Mouse (Mus musculus) CH12.LX (cell line): ENCODE data around the gene Ppp1r9b. TPM values are rescaled to one million over a fixed set of nuclear protein-coding genes. Genes with fewer than 3 reads are reported as not detected.

Source experiments
- DNase-seq: peaks from one replicate; pipeline ENCODE4 v3.0.0-alpha.2; 2013; ENCODE audit errors: extremely low read depth
- H3K27ac ChIP-seq: 2 replicates; pipeline ENCODE4 v1.5.1; 2012; ENCODE audit warnings: low read depth, mild to moderate bottlenecking, control low read depth, moderate library complexity; ENCODE audit not compliant: insufficient read depth
- H3K27me3 ChIP-seq: replicated peaks from 2 replicates; pipeline ENCODE3; 2012; ENCODE audit warnings: inconsistent platforms
- H3K36me3 ChIP-seq, 2 experiments: replicated peaks in 1 of 2; 2 replicates each; pipeline versions ENCODE3 to v1.6.1; 2012; ENCODE audit warnings: inconsistent platforms in 1 of 2, low read length in 1 of 2, mild to moderate bottlenecking in 1 of 2, mixed read lengths in 1 of 2, moderate library complexity in 1 of 2; ENCODE audit not compliant: control insufficient read depth in 1 of 2, insufficient read depth in 1 of 2
- H3K4me1 ChIP-seq, 2 experiments: 2 replicates each; pipeline ENCODE4 v1.6.1; 2012; ENCODE audit warnings: inconsistent platforms in 1 of 2, moderate library complexity in 1 of 2; ENCODE audit not compliant: insufficient read depth in 2 of 2, control insufficient read depth in 1 of 2
- H3K4me2 ChIP-seq: 2 replicates; pipeline ENCODE4 v1.6.1; 2012; ENCODE audit warnings: low read depth, mild to moderate bottlenecking, control low read depth; ENCODE audit not compliant: poor library complexity, insufficient read depth, severe bottlenecking
- H3K4me3 ChIP-seq, 3 experiments: fragments of 150-350 bp in 1 of 3; sonication (generic) in 1 of 3; replicated peaks in 1 of 3; 2 replicates each; pipeline versions ENCODE3 to v1.5.1; 2011 to 2012; ENCODE audit warnings: low read depth in 2 of 3, low read length in 2 of 3, mild to moderate bottlenecking in 2 of 3, moderate library complexity in 2 of 3, control low read depth in 1 of 3, improper control_type of control experiment in 1 of 3, inconsistent platforms in 1 of 3, mixed read lengths in 1 of 3; ENCODE audit not compliant: poor library complexity in 1 of 3
- H3K79me2 ChIP-seq: replicated peaks from 2 replicates; pipeline ENCODE4 v1.6.1; 2012; ENCODE audit warnings: mild to moderate bottlenecking, moderate library complexity; ENCODE audit not compliant: control insufficient read depth, poor library complexity, insufficient read depth, severe bottlenecking; ENCODE audit errors: extremely low read depth
- H3K9ac ChIP-seq: 2 replicates; pipeline ENCODE4 v1.6.1; 2012; ENCODE audit warnings: low read depth, mild to moderate bottlenecking, control low read depth, moderate library complexity; ENCODE audit not compliant: insufficient read depth
- H3K9me3 ChIP-seq: replicated peaks from 2 replicates; pipeline ENCODE3; 2012; ENCODE audit warnings: low read length, inconsistent platforms, mixed read lengths
- BHLHE40 ChIP-seq: IDR thresholded peaks from 2 replicates; pipeline ENCODE4 v1.6.1; 2011; ENCODE audit warnings: mild to moderate bottlenecking, low read depth, low read length, improper control_type of control experiment
- CHD1 ChIP-seq: IDR thresholded peaks from 2 replicates; pipeline ENCODE4 v1.6.1; 2012; ENCODE audit warnings: low read depth, low read length, improper control_type of control experiment, inconsistent platforms
- CHD2 ChIP-seq: IDR thresholded peaks from 2 replicates; pipeline ENCODE4 v1.6.1; 2011; ENCODE audit warnings: low read length, improper control_type of control experiment
- CTCF ChIP-seq, 2 experiments: IDR thresholded peaks in 1 of 2; conservative IDR thresholded peaks in 1 of 2; 2 replicates each; pipeline ENCODE4 v1.5.1; 2011 to 2012; ENCODE audit warnings: low read depth in 2 of 2, low read length in 2 of 2, improper control_type of control experiment in 1 of 2, inconsistent platforms in 1 of 2, mild to moderate bottlenecking in 1 of 2, moderate library complexity in 1 of 2
- E2F4 ChIP-seq: IDR thresholded peaks from 2 replicates; pipeline ENCODE4 v1.6.1; 2011; ENCODE audit warnings: low read depth, low read length, improper control_type of control experiment; ENCODE audit not compliant: insufficient replicate concordance
- ELF1 ChIP-seq: IDR thresholded peaks from 2 replicates; pipeline ENCODE4 v1.6.1; 2014; ENCODE audit warnings: low read depth, mild to moderate bottlenecking, inconsistent platforms, low read length, improper control_type of control experiment
- EP300 ChIP-seq: IDR thresholded peaks from 2 replicates; pipeline ENCODE4 v1.6.1; 2011; ENCODE audit warnings: low read length, improper control_type of control experiment
- ETS1 ChIP-seq: conservative IDR thresholded peaks from 2 replicates; pipeline ENCODE4 v1.6.1; 2012; ENCODE audit warnings: low read depth, mild to moderate bottlenecking, inconsistent platforms, low read length, improper control_type of control experiment, moderate library complexity
- GABPA ChIP-seq: IDR thresholded peaks from 2 replicates; pipeline ENCODE4 v1.6.1; 2012; ENCODE audit warnings: low read depth, low read length, improper control_type of control experiment, inconsistent platforms; ENCODE audit not compliant: insufficient replicate concordance
- HCFC1 ChIP-seq: IDR thresholded peaks from 2 replicates; pipeline ENCODE4 v1.6.1; 2012; ENCODE audit warnings: low read depth, mild to moderate bottlenecking, inconsistent platforms, low read length, improper control_type of control experiment
- JUN ChIP-seq: IDR thresholded peaks from 2 replicates; pipeline ENCODE4 v1.6.1; 2011; ENCODE audit warnings: low read depth, mild to moderate bottlenecking, low read length, improper control_type of control experiment, moderate library complexity; ENCODE audit not compliant: insufficient read depth
- JUND ChIP-seq: conservative IDR thresholded peaks from 2 replicates; pipeline ENCODE4 v1.6.1; 2011; ENCODE audit warnings: low read depth, low read length, improper control_type of control experiment
- KAT2A ChIP-seq: IDR thresholded peaks from 2 replicates; pipeline ENCODE4 v1.6.1; 2012; ENCODE audit warnings: low read length, improper control_type of control experiment, inconsistent platforms; ENCODE audit not compliant: insufficient replicate concordance
- MAFK ChIP-seq: IDR thresholded peaks from 2 replicates; pipeline ENCODE4 v1.6.1; 2011; ENCODE audit warnings: low read length, improper control_type of control experiment; ENCODE audit not compliant: insufficient replicate concordance
- MAZ ChIP-seq: IDR thresholded peaks from 2 replicates; pipeline ENCODE4 v1.6.1; 2012; ENCODE audit warnings: low read depth, mild to moderate bottlenecking, inconsistent platforms, low read length, improper control_type of control experiment, moderate library complexity
- MEF2A ChIP-seq: IDR thresholded peaks from 2 replicates; pipeline ENCODE4 v1.6.1; 2014; ENCODE audit warnings: low read depth, mild to moderate bottlenecking, inconsistent platforms, low read length, improper control_type of control experiment, borderline replicate concordance
- MXI1 ChIP-seq: IDR thresholded peaks from 2 replicates; pipeline ENCODE4 v1.6.1; 2011; ENCODE audit warnings: mild to moderate bottlenecking, low read depth, low read length, improper control_type of control experiment
- MYC ChIP-seq: IDR thresholded peaks from 2 replicates; pipeline ENCODE4 v1.6.1; 2011; ENCODE audit warnings: low read depth, mild to moderate bottlenecking, improper control_type of control experiment, low read length
- NELFE ChIP-seq: IDR thresholded peaks from 2 replicates; pipeline ENCODE4 v1.6.1; 2011; ENCODE audit warnings: low read depth, low read length, improper control_type of control experiment
- POLR2A ChIP-seq: IDR thresholded peaks from 2 replicates; pipeline ENCODE4 v1.6.1; 2011; ENCODE audit warnings: low read depth, mild to moderate bottlenecking, improper control_type of control experiment, low read length
- POLR2AphosphoS2 ChIP-seq: IDR thresholded peaks from 2 replicates; pipeline ENCODE4 v1.6.1; 2011; ENCODE audit warnings: low read depth, low read length, improper control_type of control experiment
- RAD21 ChIP-seq: IDR thresholded peaks from 2 replicates; pipeline ENCODE4 v1.6.1; 2011; ENCODE audit warnings: low read depth, mild to moderate bottlenecking, low read length, improper control_type of control experiment, moderate library complexity
- SIN3A ChIP-seq: IDR thresholded peaks from 2 replicates; pipeline ENCODE4 v1.6.1; 2012; ENCODE audit warnings: low read length, improper control_type of control experiment, inconsistent platforms
- TBP ChIP-seq: conservative IDR thresholded peaks from 2 replicates; pipeline ENCODE4 v1.6.1; 2011; ENCODE audit warnings: low read depth, low read length, improper control_type of control experiment
- TCF12 ChIP-seq: IDR thresholded peaks from 2 replicates; pipeline ENCODE4 v1.6.1; 2014; ENCODE audit warnings: low read depth, mild to moderate bottlenecking, inconsistent platforms, low read length, improper control_type of control experiment
- ZC3H11A ChIP-seq: IDR thresholded peaks from 2 replicates; pipeline ENCODE4 v1.6.1; 2012; ENCODE audit warnings: low read depth, mild to moderate bottlenecking, inconsistent platforms, low read length, improper control_type of control experiment
- ZKSCAN1 ChIP-seq: IDR thresholded peaks from 2 replicates; pipeline ENCODE4 v1.6.1; 2012; ENCODE audit warnings: low read depth, inconsistent platforms, low read length, improper control_type of control experiment, borderline replicate concordance
- ZMIZ1 ChIP-seq: IDR thresholded peaks from 2 replicates; pipeline ENCODE4 v1.6.1; 2012; ENCODE audit warnings: low read depth, mild to moderate bottlenecking, inconsistent platforms, low read length, improper control_type of control experiment
- dilution Hi-C: fragments of 300-500 bp; cut with MboI; formaldehyde crosslinking; loops from 2 replicates; pipeline ENCODE4 v1.14.3; 2020; ENCODE audit warnings: low sequenced_read_pairs; ENCODE audit not compliant: extremely low pct_unique_long_range_greater_than_20kb, extremely low pct_ligation_motif_present
- in situ Hi-C: fragments of 300-500 bp; cut with MboI; formaldehyde crosslinking; loops from 3 replicates; pipeline ENCODE4 v1.14.3; 2019; ENCODE audit warnings: low sequenced_read_pairs, low pct_ligation_motif_present, low pct_unique_long_range_greater_than_20kb, mixed read lengths
- polyA plus RNA-seq: library from polyadenylated mRNA; unstranded; fragments of >175 nt; gene quantifications from 2 replicates; pipeline ENCODE4 v1.2.1, GENCODE M21; 2012; ENCODE audit warnings: low read depth; ENCODE audit not compliant: insufficient read length
- total RNA-seq, 2 experiments: library from RNA; depleted of rRNA; stranded (reverse); fragments of 300-350 nt in 1 of 2; fragments of >200 nt in 1 of 2; gene quantifications; 2 replicates each; pipeline ENCODE4 v1.2.3; 2012 to 2014

Ppp1r9b gene
- total and polyA plus RNA-seq, 3 experiments: 7.8 to 21.8 (median 21.2) TPM

- Histone ChIP-seq H3K27ac (no peak overlapping the region), H3K79me2 (no peaks in the 10 kb centered on the region), H3K4me1 (peaks cover 3 to 28% of the 10 kb centered on the region in 2 experiments)
- no peak for TF ChIP-seq EP300
- TF ChIP-seq GABPA: no peak
- TF ChIP-seq KAT2A: no peak
- TF ChIP-seq ZKSCAN1: no peak
- TF ChIP-seq MYC: no peak
- TF ChIP-seq CTCF (conservative IDR thresholded peaks at IDR 0.05 in 1 of 2, IDR thresholded peaks at IDR 0.05 in 1 of 2; ENCODE audit: low read depth in 2 of 2, low read length in 2 of 2): no peak
- TF ChIP-seq POLR2AphosphoS2: no peak
- TF ChIP-seq, all 38 proteins: peak for 0
- peak overlapping the region; percentile 18 to 56 (median 50) for H3K4me3 ChIP-seq
- peak overlapping the region; percentile 96 for H3K4me2 ChIP-seq
- peaks cover 31% of the 10 kb centered on the region for H3K27me3 ChIP-seq
- dilution Hi-C loops (no loop called here), in situ Hi-C loops (no loop called here)
- DNase-seq: no peak
- H3K36me3 ChIP-seq: peaks cover 22 to 47% of the 10 kb centered on the region in 2 experiments
- H3K9ac ChIP-seq: peak overlapping the region; percentile 83
- no peaks in the 10 kb centered on the region for H3K9me3 ChIP-seq
Measured at GRCm38 (mm10) chr11:95006038-95006437, 15.2 kb downstream of the Ppp1r9b start.

DNA sequence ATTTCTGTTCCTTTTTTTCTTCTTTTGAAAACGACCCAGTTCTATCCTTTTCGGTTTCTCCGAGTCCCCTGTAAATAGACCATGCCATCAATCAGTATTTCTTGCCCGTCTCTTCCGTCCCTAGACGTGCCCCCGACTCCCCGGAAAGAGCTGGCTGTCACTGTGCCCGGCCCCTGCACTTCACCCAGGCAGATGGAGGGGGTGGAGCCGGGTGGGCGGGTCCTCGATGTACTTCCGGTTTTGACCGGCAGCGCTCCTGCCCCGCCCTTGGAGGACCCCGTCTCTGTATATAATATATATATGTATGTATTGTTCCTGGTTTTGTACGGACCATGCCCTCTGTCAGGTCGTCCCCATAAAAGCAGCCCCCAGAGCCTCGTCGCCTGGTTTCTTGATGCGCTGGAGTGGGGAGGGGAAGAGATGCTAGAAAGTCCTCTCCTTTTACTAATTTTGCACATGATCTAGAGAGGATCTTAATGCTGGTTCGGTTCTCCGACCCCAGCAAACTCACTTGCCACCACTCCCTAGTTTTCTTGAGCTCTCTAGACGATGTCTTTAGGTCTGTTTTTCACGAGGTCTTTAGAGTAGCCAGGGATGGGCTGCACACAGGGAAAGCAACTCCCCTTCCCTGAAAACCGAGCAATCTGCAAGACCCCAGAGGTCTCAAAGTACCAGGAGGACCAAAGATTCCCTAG lies 15.8 kb downstream of the Ppp1r9b start:
- H3K4me1 ChIP-seq: peaks cover 2 to 22% of the 10 kb centered on the region in 2 experiments; a peak in 2 of 4 replicates
- H3K27me3 ChIP-seq: peaks cover 37% of the 10 kb centered on the region
- no peaks in the 10 kb centered on the region for H3K79me2 ChIP-seq
- DNase-seq: peak; percentile 87
- peak overlapping the region; percentile 54 to 65 (median 56) for H3K4me3 ChIP-seq
- in situ Hi-C loops (no loop called here), dilution Hi-C loops (no loop called here)
- no peaks in the 10 kb centered on the region for H3K9me3 ChIP-seq
- H3K4me2 ChIP-seq: peak overlapping the region; percentile 96
- peak overlapping the region; percentile 83 for H3K9ac ChIP-seq
- no peak overlapping the region for H3K27ac ChIP-seq
- H3K36me3 ChIP-seq: peaks cover 19 to 43% of the 10 kb centered on the region in 2 experiments
- TF ChIP-seq RAD21 (no peak), ETS1 (0 out of 2 replicates have a peak, but pooled peaks have one; percentile 20), NELFE (peak; percentile 84), ZC3H11A (no peak), TBP (no peak), MXI1 (peak; percentile 66; the same call in 1 of the 2 replicates), MAFK (no peak), MEF2A (0 out of 2 replicates have a peak, but pooled peaks have one; percentile 1), E2F4 (no peak), HCFC1 (peak; percentile 70), JUN (no peak), CHD2 (no peak), ZMIZ1 (peak; percentile 90), CHD1 (no peak), JUND (no peak), SIN3A (peak; percentile 78), ELF1 (peak; percentile 89), BHLHE40 (0 out of 2 replicates have a peak, but pooled peaks have one; percentile 1), TCF12 (peak; percentile 52; the same call in 1 of the 2 replicates), MAZ (peak; percentile 96), POLR2A (peak; percentile 82)
